Mouse (Mus musculus) adrenal gland, adult 2 months (tissue): ENCODE measurements around the gene Wdtc1. TPM values are rescaled to one million over a fixed set of nuclear protein-coding genes. Genes with fewer than 3 reads are reported as not detected.

ENCODE experiments used
- DNase-seq: peaks from one replicate; pipeline ENCODE4 v3.0.0; 2021
- polyA plus RNA-seq: library from polyadenylated mRNA; depleted of rRNA; stranded (reverse); fragments of >200 nt; gene quantifications from 2 replicates; pipeline ENCODE4 v1.2.3, GENCODE M21; 2012
- total RNA-seq, 2 experiments: library from RNA; stranded (reverse); gene quantifications; 2 replicates each; pipeline ENCODE4 v1.2.3; 2021

The Wdtc1 gene
- total and polyA plus RNA-seq, 3 experiments, result 56.3 to 83.0 (median 56.9) TPM

- no peak for DNase-seq
Measured at GRCm38 (mm10) chr4:133375812-133376577, 22.7 kb upstream of the Wdtc1 start.

- DNase-seq, result no peak
Measured at GRCm38 (mm10) chr4:133374011-133374410, 20.7 kb upstream of the Wdtc1 start.

GRCm38 (mm10) chr4:133372278-133372665 is 19.0 kb upstream of the Wdtc1 start:
- DNase-seq, result peak; percentile 43

- DNase-seq, result peak; percentile 56
Measured at GRCm38 (mm10) chr4:133371621-133372277, 18.5 kb upstream of the Wdtc1 start.

GRCm38 (mm10) chr4:133370298-133371274 is 17.3 kb upstream of the Wdtc1 start:
- peak; percentile 46 for DNase-seq

- peak; percentile 96 for DNase-seq
Measured at GRCm38 (mm10) chr4:133369553-133370297, 16.4 kb upstream of the Wdtc1 start, which contains the start of gene Slc9a1. Gene Slc9a1 (plus strand): TSS chr4:133369706.

GRCm38 (mm10) chr4:133354641-133355040 is 1.4 kb upstream of the Wdtc1 start:
- no peak for DNase-seq

GRCm38 (mm10) chr4:133352797-133353196 is 484 bp downstream of the Wdtc1 start:
- DNase-seq, result no peak

GRCm38 (mm10) chr4:133348051-133348775 is 5.1 kb downstream of the Wdtc1 start:
- peak; percentile 49 for DNase-seq

GRCm38 (mm10) chr4:133347624-133348023 is 5.7 kb downstream of the Wdtc1 start:
- DNase-seq, result peak; percentile 61

- no peak for DNase-seq
Measured at GRCm38 (mm10) chr4:133346577-133346976, 6.7 kb downstream of the Wdtc1 start.

GRCm38 (mm10) chr4:133345702-133346101 is 7.6 kb downstream of the Wdtc1 start:
- DNase-seq, result no peak

- DNase-seq, result peak; percentile 32
Measured at GRCm38 (mm10) chr4:133344112-133344511, 9.2 kb downstream of the Wdtc1 start.

GRCm38 (mm10) chr4:133340217-133340616 is 13.1 kb downstream of the Wdtc1 start:
- DNase-seq, result no peak

GRCm38 (mm10) chr4:133339148-133339749 is 14.0 kb downstream of the Wdtc1 start:
- peak; percentile 99 for DNase-seq

- no peak for DNase-seq
Measured at GRCm38 (mm10) chr4:133338521-133339095, 14.7 kb downstream of the Wdtc1 start.

- peak; percentile 28 for DNase-seq
Measured at GRCm38 (mm10) chr4:133337833-133338520, 15.3 kb downstream of the Wdtc1 start.

GRCm38 (mm10) chr4:133333306-133333705 is 20.0 kb downstream of the Wdtc1 start:
- no peak for DNase-seq

GRCm38 (mm10) chr4:133330296-133330695 is 23.0 kb downstream of the Wdtc1 start:
- DNase-seq, result no peak
